Mouse (Mus musculus) bone marrow, adult 2 months (tissue): Measurements from ENCODE around the gene Gm2174.

Experiments used
- CTCF ChIP-seq: fragments of 200-500 bp; IDR thresholded peaks from 2 replicates; pipeline ENCODE4 v1.5.1; 2011; ENCODE audit warnings: low read length, control low read depth; ENCODE audit not compliant: control insufficient read depth, insufficient read depth
- POLR2A ChIP-seq: fragments of 200-500 bp; IDR thresholded peaks from 2 replicates; pipeline ENCODE4 v1.6.1; 2011; ENCODE audit warnings: low read depth, mild to moderate bottlenecking, control low read depth, low read length, borderline replicate concordance; ENCODE audit not compliant: control insufficient read depth

DNA sequence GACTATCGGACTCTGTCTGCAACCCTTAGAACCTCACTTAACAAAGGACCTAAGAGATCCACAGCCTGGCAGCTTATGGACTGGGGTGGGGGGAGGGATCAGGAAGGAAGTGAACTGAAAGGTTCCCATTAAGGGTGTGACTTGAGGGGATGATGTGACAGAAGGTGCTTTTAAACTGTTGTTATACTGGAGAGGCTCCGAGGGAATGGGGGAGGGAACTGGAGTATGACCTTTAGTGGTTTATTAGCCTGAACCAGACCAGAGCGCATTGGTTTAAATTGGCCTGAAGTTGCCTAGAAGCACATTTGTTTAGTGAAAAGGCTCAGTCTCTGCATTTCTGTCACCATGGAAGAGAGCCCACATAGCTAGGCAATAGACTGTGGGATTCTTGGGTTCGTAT, 19.9 kb downstream of the Gm2174 start:
- TF ChIP-seq POLR2A (no peak), CTCF (no peak)
